ENCODE assay signal across 18 mouse cellular contexts in the genomic region with DNA sequence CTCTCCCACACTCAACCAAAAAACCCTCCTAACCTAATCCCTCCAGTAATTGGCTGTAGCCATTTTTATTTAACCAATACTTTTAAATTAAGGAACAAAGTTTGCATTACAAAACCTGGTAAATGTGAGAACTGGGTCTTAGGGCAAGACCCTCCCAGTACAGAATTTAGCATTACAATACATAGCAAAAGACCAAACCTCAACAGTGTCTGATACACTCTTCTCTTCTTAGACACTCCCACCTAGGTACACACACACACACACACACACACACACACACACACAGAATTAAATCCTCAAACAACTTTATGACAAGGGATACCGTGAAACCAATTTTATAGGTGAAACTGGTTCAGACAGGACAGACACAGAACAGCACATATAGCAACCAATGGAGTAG. TPM values are rescaled to one million over a fixed set of nuclear protein-coding genes. Genes with fewer than 3 reads are reported as not detected.
"Had no signal": no experiment of that assay in that cellular context is flagged by ENCODE, and none has a peak within 500 bp of the region (broad histone marks: within the 10 kb centered on the region; RNA-seq: fewer than 3 reads in every experiment).

No protein-coding gene starts in this region.

RNA-seq across cellular contexts. Expression of a gene that starts 5.4 kb away (rescaled TPM):
- polyA plus RNA-seq: heart, embryonic 10.5 days; heart, embryonic 11.5 days; heart, embryonic 12.5 days; heart, embryonic 13.5 days; heart, embryonic 14.5 days; heart, embryonic 15.5 days; heart, embryonic 16.5 days; heart, postnatal 0 days; hindbrain, embryonic 10.5 days; hindbrain, embryonic 11.5 days; hindbrain, embryonic 12.5 days; intestine, embryonic 14.5 days; intestine, embryonic 15.5 days; kidney, adult 2 months; kidney, embryonic 14.5 days; kidney, embryonic 15.5 days; kidney, postnatal 0 days had no signal

RNA-seq across cellular contexts. Expression of a gene that starts 45.3 kb away (rescaled TPM):
- polyA plus RNA-seq: inflammation-experienced regulatory T-cells, adult 6 months had no signal
